Mouse (Mus musculus): Measurements from ENCODE around the gene Dmrta1. TPM values are rescaled to one million over a fixed set of nuclear protein-coding genes. Genes with fewer than 3 reads are reported as not detected.
"Not testable (repeated sequence)": the region's sequence is repeated elsewhere in the genome, so short reads cannot be mapped to it uniquely, and the experiment has no call there.

Dmrta1 gene
- polyA plus RNA-seq, 1 experiment from 2014 or later, result 8.4 TPM

DNA sequence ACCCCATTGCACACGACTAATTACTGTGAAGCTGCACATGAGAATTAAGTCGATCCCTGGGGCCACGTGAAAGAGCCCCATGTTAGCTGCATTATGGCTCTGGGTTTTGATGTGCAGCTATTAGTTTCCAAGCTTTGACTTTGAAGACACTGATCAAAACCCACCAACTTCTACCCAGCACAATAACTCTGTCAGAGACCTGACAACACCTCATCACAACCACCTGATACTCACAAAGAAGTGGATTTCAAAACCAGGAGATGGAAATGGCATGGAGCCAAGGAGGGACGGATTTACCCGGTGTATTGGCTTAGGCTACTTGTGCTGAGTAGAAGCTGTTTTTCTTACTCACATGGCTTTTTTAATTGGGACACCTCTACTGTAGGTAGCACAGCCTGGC lies 523 bp upstream of the Dmrta1 start:
- Histone ChIP-seq H3K9ac (no peak overlapping the region), H3K27ac (peak overlapping the region; percentile 22; the same call in 1 of the 2 replicates), H3K9me3 (no peaks in the 10 kb centered on the region), H3K4me1 (peaks cover 20% of the 10 kb centered on the region), H3K27me3 (no peaks in the 10 kb centered on the region), H3K4me3 (replicated peaks) (no peak overlapping the region), H3K36me3 (replicated peaks) (no peaks in the 10 kb centered on the region), H3K4me2 (no peak overlapping the region)
- WGBS, result 17% methylated on average over 5 of the region's 5 CpGs
- peak; percentile 81 for ATAC-seq (ENCODE audit: low FRiP score)

DNA sequence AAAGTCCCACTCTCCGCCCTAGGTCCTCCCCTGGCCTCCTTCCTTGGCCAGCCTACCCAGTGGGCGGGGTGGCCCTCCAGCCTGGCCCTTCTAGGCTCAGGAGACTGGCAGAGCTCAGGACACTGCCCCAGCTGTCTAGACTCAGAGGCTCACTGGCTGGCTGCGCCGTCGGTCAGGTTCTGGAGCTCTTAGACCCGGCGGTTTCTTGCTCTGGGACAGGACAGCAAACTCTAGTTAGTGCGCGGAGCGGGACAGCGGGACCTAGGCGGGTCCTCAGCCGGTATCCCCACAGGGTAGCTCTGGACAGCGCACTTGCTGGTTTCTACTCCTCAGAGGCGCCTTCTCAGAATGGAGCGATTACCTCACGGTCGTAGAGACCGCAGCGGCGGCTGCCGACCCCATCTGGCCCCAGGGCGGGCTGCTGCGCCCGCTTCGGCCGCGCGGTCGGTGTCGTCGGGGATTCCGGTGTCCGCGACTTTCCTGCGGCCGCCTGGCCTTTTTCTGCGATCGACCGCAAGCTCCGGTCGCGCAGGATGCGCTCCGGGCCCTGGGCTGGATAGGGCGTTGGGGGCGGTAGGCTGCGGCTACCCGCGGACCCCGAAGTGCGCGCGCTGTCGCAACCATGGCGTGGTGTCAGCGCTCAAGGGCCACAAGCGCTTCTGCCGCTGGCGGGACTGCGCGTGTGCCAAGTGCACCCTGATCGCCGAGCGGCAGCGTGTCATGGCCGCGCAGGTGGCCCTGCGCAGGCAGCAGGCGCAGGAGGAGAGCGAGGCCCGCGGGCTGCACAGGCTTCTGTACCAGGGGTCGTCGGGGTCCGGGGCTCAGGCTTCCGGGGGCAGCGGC lies 8.9 kb downstream of the Dmrta1 start:
- Histone ChIP-seq H3K9me3 (no peaks in the 10 kb centered on the region), H3K4me3 (replicated peaks) (peak overlapping the region; percentile 67), H3K4me1 (peaks cover 15% of the 10 kb centered on the region), H3K27me3 (peaks cover 24% of the 10 kb centered on the region), H3K9ac (peak overlapping the region; percentile 87), H3K27ac (peak overlapping the region; percentile 83), H3K36me3 (replicated peaks) (no peaks in the 10 kb centered on the region), H3K4me2 (peak overlapping the region; percentile 73)
- WGBS, result under 1% methylated on average over 77 of the region's 78 CpGs
- peak; percentile 91 for ATAC-seq (ENCODE audit: low FRiP score)

DNA sequence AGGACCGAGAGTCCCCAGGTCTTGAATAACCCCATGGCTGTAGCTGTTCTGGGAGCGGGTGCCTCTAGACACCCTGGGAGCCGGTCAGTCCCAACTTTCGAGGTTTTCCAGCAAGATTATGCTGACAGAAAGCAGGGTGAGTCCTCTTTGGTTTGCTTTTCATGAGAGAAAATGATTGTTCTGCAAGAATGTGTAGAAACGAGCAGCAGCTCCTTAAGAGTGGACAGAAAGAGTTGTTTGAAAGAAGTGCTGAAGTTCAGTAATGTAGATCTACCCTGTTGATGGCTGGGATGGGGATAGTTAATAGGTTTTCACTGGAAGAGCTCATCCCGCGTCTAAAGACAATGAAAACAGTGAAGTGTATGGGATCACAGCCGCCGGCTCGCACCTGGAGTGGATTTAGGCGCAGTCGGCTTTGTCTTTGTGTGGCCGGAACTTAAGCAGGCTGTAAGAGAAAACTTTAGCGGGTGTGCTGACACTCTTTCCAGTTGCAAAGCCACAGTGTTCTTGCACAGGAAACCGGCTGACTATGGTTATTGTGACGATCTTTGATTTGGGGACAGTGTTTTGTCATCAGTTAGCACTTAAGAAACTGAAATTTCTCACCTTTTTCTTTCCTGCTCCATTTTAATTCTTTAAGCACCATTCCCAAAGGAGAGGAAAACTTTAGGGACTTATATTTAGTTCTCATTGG lies 9.7 kb downstream of the Dmrta1 start:
- Histone ChIP-seq H3K4me3 (replicated peaks) (peak overlapping the region; percentile 67), H3K27me3 (peaks cover 24% of the 10 kb centered on the region), H3K36me3 (replicated peaks) (no peaks in the 10 kb centered on the region), H3K4me1 (peaks cover 15% of the 10 kb centered on the region), H3K9ac (peak overlapping the region; percentile 87), H3K27ac (peak overlapping the region; percentile 83), H3K9me3 (no peaks in the 10 kb centered on the region), H3K4me2 (peak overlapping the region; percentile 73)
- under 1% methylated on average over 16 of the region's 16 CpGs for WGBS
- ATAC-seq (ENCODE audit: low FRiP score), result peak; percentile 28; the same call in 1 of the 2 replicates

DNA sequence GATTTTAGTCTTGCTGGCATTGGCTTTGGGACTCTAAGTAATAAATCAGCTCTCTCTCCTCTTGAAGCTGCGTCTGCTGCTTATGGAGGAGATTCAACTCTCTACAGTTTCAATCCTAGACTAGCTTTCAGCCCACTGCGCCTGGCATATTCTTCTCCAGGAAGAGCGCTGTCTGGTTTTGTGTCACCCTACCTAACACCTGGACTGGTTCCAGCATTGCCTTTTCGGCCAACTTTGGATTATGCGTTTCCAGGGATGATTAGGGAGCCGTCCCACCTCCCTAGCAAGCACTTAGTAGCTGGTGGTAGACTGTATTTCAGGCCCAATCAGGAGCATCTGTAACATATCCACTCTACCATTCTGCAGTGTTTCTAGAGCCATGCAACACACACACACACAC lies 12.7 kb downstream of the Dmrta1 start:
- peak overlapping the region; percentile 42; the same call in 1 of the 2 replicates for H3K27ac ChIP-seq
- no peaks in the 10 kb centered on the region for H3K36me3 ChIP-seq (replicated peaks)
- ATAC-seq (ENCODE audit: low FRiP score), result no peak
- WGBS, result 74% methylated on average over 6 of the region's 6 CpGs
- H3K9ac ChIP-seq, result no peak overlapping the region
- H3K9me3 ChIP-seq, result no peaks in the 10 kb centered on the region
- peak overlapping the region; percentile 15; the same call in 1 of the 2 replicates for H3K4me2 ChIP-seq
- H3K4me1 ChIP-seq, result peaks cover 15% of the 10 kb centered on the region
- H3K27me3 ChIP-seq, result peaks cover 21% of the 10 kb centered on the region
- no peak overlapping the region for H3K4me3 ChIP-seq (replicated peaks)

DNA sequence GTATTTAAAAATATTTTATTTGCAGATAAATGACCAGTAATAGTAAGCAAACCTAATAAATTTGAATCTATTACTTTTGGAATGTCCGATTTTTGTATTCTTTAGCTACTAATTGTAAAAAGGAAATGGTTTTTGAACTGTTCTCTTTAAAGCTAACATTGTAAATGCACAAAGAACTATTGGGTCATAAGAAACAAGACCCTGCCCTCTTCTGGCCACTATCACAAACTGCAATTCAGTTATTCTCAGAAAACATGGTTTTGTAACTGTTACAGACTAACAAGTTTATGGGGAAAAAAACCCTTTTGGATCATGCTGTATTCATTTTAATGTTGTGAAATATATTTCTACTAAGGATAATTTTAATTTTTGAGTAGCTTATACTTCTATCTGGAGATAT lies 13.5 kb downstream of the Dmrta1 start:
- 29% methylated on average over 1 of the region's 1 CpGs for WGBS

DNA sequence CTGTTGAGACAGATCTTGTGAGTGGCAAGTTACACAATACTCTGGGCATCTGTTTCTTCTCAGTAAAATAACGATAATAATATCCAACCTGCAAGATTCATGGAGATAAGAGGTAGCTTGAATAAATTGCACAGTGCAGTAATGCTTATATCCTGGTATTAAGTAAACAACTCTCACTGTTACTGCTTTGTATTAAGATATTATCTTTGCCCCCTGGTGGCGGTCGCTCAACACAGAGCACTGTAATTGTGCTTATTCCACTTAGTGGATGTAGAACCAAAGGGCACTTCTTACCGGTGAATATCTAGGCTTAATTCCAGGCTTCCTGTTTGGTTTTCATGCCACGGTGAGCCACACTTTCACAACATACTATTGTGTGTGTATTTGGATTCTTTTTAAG lies 16.4 kb downstream of the Dmrta1 start:
- H3K9me3 ChIP-seq, result no peaks in the 10 kb centered on the region
- no peaks in the 10 kb centered on the region for H3K36me3 ChIP-seq (replicated peaks)
- no peak overlapping the region for H3K4me3 ChIP-seq (replicated peaks)
- H3K27me3 ChIP-seq, result no peaks in the 10 kb centered on the region
- H3K9ac ChIP-seq, result no peak overlapping the region
- no peak overlapping the region for H3K27ac ChIP-seq
- ATAC-seq (ENCODE audit: low FRiP score), result 0 out of 2 replicates have a peak, but pooled peaks have one; percentile 39
- no peak overlapping the region for H3K4me2 ChIP-seq
- no peaks in the 10 kb centered on the region for H3K4me1 ChIP-seq
- 75% methylated on average over 5 of the region's 5 CpGs for WGBS

More for the DNA sequence above, 13.5 kb downstream of the Dmrta1 start:
- Histone ChIP-seq H3K27me3 (peaks cover 14% of the 10 kb centered on the region), H3K4me3 (replicated peaks) (no peak overlapping the region), H3K4me2 (no peak overlapping the region), H3K27ac (no peak overlapping the region), H3K9ac (no peak overlapping the region), H3K9me3 (no peaks in the 10 kb centered on the region), H3K36me3 (replicated peaks) (no peaks in the 10 kb centered on the region), H3K4me1 (peaks cover 14% of the 10 kb centered on the region)
- no peak for ATAC-seq (ENCODE audit: low FRiP score)

DNA sequence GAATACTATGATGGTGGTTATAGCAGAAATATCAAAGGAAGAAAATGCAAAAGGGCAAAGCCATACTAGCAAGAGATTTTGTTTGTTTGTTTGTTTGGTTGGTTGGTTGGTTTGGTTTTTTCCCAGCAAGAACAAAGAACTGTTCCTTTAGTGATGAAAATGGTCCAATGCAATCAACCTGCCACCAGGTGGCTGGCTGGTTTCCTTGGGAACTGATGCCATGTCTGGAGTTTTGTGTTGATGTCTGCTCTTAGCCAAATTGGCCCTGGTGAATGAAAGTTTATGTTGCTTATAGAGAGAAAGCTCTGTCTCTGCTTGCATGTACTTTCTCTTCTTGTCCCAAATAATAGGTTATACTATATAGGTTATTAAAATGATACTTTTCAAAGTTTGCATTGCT lies 18.7 kb downstream of the Dmrta1 start:
- Histone ChIP-seq H3K9me3 (no peaks in the 10 kb centered on the region), H3K27ac (no peak overlapping the region), H3K27me3 (no peaks in the 10 kb centered on the region), H3K4me2 (no peak overlapping the region), H3K36me3 (replicated peaks) (no peaks in the 10 kb centered on the region), H3K9ac (no peak overlapping the region), H3K4me3 (replicated peaks) (no peak overlapping the region), H3K4me1 (no peaks in the 10 kb centered on the region)
- no peak for ATAC-seq (ENCODE audit: low FRiP score)

DNA sequence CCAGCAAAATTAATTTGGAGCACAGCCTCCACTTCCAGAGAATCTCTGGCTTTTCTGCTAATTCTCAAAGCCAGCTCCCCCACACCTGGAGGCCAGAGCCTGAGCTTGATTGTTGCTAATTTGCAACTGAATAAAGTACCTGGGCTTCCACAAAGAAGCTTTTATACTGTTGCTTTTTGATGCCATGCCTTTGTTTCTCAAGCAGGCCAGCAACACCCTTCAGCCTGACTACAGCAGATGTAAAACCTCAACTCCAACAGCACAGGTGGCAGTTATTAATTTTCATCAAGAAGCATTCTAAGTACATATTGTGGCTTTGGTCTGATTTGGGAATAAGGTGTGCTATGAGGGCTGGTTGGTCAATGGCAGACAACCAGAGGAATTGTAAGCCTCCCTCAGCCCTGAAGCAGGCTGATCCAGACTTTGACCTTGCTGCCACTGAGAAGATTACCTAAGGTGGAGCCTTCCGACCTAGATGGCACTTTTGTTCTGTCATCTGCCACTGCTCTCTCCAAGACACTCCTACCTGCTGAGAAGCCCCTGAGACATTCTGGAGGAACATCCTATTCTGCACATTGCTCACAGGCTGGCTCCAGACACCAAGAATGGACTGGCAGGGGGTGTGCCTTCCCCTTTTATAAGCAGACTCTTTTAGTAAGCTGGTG lies 44.4 kb downstream of the Dmrta1 start:
- not testable (repeated sequence) for H3K9ac ChIP-seq; H3K4me3 ChIP-seq (replicated peaks); ATAC-seq (ENCODE audit: low FRiP score); H3K27ac ChIP-seq; H3K27me3 ChIP-seq; H3K9me3 ChIP-seq; H3K4me2 ChIP-seq; H3K4me1 ChIP-seq; H3K36me3 ChIP-seq (replicated peaks)
- WGBS, result 67% methylated on average over 1 of the region's 1 CpGs

All from forebrain, embryonic 12.5 days (tissue).